Mouse (Mus musculus) 416B (cell line): ENCODE data around the gene Cdan1.
A peak's percentile ranks its signal among the peaks of the same experiment; 100 is the strongest.

ENCODE experiments used
- DNase-seq: peaks from one replicate; pipeline ENCODE4 v3.0.0; 2011; ENCODE audit warnings: low read depth

The Cdan1 gene

DNA sequence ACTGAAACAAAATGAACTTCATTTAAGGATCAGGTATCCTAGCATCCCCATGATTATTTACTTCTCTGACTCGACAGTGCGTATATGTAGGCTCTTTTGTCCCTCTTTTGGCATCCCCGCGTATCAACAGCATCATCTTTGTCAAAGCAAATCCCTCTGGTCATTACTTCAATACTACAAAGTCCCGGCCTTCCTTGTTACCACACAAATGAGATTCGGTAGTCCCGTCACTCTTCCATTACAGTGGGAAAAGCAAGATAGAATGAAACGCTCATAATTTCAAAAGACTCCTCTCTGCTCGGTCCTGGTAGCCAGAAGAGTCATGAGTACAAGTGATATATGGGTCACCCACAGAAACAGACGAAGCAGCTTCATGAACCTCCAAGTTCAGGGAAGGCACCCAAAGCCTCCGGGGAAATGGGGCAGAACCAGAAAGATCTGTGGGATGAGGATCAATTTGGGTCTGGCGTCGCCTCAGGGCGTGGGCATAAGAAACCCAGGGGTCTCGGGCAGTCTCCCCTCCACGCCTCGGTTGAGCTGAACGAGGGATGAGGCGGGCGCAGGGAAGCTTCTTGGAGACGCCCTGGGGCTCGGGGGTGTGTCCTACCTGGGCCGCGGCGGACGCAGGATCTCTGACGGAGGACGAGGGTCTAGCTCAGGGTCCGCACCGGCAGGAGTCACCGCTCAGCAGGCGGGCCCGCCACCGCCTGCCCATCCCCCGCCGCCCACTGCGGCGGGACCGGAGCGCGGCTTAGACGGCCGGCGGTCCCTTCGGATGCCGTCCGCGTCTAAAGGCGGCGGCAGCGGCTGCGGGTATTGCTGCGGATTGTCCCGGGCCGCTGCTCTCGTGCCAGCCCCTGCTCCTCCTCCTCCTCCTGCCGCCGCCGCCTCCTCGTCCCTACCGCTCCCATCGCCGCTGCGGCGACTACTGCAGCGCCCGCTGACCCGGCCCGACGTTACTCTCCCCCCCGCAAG is at the start of gene Cdan1:
Cdan1 (minus strand) TSS at position 680 of the 975 bp plus-strand sequence.
- peak; percentile 47 for DNase-seq

DNA sequence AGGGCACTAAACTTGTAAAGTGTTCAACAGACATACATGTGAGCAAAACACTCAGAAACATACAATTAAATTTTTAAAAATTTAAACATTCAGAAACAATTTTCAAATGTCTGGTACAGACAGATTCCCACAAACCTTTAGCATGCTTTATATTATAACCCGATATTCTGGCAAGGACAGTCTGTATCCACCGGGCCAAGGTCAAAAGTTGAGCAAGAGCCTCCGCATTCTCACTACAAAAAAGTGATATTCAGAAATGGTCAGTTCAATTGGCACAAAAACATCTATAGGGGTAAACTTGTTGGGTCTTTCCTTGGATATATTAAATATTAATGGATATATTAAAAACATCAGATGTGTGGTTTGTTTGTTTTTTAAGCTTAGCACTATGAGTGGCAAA is 46.4 kb upstream of the Cdan1 start:
- no peak for DNase-seq

DNA sequence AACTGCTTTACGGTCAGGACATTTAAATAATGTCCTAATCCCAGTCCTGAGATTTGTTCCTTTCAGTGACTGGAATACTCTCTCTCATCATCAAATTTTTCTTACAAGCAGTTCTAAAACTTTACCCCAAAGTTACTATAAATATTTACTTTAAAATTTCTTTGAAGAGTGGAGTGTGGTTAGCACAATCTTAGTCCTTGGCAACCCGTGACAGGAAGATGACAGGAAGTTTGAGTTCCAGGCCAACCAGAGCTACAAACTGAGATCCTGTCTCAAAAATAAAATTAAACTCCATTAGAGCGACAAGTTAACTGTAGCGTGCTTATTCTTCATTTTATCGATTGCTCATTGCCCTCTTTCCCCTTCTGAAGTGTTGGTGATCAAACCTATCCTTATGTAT is 37.7 kb upstream of the Cdan1 start:
- DNase-seq, result peak; percentile 61

GRCm38 (mm10) chr2:120873192-120873591 is 23.3 kb upstream of the Cdan1 start:
- DNase-seq, result no peak

DNA sequence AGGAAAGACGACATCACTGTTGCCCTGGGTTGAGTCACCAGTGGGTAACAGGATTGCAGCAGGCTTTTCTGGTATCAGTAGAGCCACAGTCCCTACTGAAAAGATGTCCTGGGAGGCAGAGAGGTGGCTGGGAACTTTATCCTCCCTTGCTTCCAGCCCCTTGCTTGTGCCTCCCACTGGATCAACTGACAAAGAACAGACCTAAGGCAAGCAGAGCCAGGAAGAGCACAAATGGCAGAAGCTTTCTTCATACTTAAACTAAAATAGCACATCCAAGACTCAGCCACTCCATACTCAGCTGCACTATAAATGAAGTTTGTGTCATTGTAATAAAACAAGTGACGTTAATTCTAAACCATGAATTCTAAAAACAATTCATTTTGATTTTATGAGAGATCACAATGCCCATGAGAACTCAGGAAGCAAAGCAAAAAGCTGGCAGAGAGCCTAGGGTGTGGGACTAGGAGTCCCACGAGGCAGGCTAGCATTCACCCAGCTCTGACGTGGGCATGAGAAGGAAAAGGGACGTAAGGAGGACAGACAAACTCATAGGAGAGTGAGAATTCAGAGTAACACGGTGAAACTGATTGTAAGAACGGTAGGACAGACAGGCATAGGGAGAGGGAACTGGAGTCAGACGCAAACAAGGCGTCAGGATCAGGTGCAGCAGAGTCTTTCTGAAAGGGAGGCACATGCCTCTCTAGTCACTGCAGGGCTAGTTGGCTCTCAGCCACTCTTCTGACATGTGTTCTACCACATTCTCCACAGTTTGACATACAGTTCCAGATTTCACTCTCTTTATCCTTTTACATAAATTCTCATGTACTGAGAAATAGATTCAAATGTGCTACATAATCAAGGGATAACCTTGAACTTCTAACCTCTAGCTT is 21.8 kb upstream of the Cdan1 start:
- peak; percentile 17 for DNase-seq

GRCm38 (mm10) chr2:120867336-120867735 is 17.4 kb upstream of the Cdan1 start:
- peak; percentile 65 for DNase-seq

DNA sequence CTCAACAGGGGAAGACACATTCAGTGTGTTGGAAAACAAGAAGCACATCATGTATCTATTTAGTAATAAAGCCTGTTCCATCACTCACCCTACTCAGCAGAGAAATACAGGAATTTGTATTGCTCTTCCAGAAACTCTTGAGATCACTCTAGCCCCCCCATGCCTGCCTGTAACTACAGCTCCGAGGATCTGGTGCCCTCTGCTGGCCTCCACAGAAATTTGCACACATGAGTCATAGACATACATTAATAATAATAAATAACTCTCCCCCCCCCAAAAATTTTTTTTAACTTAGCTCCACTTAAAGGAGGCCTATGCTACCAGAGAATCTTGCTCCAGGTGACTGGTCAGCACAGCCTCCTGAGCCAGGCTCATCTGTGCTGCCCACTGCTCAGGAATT is 16.6 kb upstream of the Cdan1 start:
- DNase-seq, result peak; percentile 72

DNA sequence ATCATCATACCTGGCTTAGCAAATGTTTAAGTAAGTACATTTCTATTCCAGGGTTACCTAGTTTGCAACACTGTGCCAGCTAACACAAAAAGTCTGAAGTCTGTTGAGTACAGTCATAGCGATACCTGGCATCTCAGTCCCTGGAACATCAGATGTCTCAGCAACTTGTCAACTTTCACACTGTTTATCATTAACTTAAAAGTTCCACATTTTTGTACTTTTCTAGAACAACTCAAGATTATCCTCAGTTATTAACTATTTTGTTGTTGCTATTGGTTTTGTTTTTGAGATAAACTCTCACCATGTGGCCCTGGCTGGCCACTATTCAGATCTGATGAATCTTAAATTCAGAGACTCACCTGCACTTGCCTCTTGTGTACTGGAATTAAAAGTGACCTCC is 13.5 kb upstream of the Cdan1 start:
- DNase-seq, result no peak

- DNase-seq, result no peak
Measured at GRCm38 (mm10) chr2:120860699-120861098, 10.8 kb upstream of the Cdan1 start.

- no peak for DNase-seq
Measured at GRCm38 (mm10) chr2:120858131-120858530, 8.2 kb upstream of the Cdan1 start.

DNA sequence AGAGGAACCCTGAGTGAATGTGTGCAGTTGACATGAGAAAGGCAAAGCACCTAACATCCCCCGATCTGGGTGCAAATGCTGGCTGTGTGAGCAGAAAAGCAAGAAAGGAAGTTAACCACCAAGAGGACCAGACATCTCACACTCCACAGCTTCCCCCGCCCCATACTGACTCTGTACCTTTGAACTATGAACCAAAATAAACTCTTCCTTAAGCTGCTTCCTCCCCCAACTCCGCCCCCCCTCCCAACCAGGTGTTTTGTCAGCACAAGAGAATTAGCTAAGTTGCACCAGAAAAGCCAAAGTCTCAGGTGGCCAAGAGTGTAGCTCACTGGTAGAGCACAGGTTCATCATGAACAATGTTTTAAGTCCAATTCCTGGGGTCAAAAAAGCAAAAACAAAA is 3.2 kb upstream of the Cdan1 start:
- no peak for DNase-seq

- DNase-seq, result peak; percentile 20
Measured at GRCm38 (mm10) chr2:120852626-120853025, 2.7 kb upstream of the Cdan1 start.

DNA sequence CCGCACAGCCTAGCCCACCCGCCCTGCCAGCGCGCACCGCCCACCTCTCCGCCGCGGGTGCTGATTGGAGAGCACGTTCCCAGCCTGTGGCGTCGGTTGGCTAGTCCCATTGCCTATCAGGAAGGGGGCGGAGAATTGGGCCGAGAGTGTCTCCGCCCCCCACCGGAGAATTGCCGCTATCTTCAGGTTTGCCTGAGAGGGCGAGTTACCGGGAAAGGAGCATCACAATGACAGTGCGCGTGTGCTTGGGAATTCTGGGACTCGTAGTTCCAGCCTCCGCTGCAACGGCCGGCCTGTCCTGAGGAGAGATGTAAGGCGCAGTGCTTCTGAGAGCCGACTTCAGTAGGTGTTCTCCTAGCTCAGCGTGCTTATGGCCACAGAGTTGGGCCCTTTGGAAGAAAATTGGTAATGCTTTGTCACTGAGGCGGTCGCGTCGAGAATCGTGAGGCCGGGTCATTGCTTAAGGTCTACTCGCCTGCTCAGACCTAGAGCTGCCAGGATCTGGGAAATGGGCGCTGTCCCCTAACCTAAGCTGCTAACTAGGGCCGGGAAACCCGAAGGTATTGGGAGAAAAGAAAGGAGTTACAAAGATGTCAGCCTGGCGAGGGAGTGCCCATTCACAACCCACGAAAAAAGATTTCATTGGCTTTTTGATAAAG is 625 bp upstream of the Cdan1 start, which contains the start of gene Ttbk2:
Ttbk2 (minus strand) TSS at position 181 of the 659 bp plus-strand sequence.
- peak; percentile 97 for DNase-seq

DNA sequence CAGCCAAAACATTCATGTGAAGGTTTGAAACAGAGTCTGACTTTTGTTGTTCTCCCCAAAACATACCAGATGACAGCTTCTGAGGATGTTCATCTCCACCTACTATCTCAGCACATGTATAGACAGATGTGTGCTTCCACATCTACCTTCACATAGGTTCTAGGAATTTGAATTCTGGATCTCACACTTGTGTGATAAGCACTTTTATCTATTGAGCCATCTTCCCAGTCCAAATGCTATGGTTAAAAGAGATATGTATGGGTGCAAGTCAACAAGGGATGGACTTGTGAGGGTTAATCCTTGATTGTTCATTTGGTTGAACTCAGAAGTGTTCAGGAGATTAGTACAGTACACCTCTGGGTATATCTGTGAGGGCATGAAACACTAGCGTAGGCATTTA is 4.6 kb downstream of the Cdan1 start:
- DNase-seq, result no peak

GRCm38 (mm10) chr2:120843990-120844389 is 5.9 kb downstream of the Cdan1 start:
- peak; percentile 70 for DNase-seq

DNA sequence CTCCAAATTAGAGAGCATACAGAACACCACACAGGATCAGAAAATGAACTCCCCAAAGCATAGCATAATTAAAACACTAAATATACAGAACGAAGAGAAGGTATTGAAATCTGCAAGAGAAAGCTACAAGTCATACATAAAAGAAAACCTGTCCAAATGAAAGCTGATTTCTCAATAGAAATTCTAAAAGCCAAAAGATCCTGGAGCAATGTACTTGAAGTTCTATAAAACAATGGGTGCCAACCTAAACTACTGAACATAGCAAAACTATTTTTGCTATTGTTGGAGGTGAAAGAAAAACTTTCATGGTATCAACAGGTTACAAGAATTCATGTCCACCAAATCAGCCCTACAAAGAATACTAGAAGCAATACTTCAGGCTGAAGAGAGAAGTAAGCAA is 8.7 kb downstream of the Cdan1 start:
- no peak for DNase-seq

DNA sequence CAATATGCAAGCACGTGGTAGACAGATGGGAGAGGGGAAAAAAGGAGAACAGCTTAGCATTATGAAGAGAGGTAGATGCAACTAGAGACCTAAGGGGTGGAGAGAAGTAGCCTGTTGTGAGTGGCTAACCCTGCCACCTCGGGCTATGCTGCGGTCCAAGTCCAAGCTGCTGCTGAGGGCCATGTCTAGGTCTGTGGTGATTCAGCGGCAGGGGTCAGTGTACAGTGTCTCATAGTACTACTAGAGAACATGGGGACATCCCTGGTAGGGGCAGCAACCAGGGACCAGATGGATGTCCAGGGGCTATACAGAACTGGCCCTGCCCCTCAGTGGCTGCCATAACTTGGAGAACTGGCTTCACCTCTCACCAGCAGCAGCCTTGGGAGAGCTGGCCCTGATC is 14.8 kb downstream of the Cdan1 start:
- DNase-seq, result no peak

DNA sequence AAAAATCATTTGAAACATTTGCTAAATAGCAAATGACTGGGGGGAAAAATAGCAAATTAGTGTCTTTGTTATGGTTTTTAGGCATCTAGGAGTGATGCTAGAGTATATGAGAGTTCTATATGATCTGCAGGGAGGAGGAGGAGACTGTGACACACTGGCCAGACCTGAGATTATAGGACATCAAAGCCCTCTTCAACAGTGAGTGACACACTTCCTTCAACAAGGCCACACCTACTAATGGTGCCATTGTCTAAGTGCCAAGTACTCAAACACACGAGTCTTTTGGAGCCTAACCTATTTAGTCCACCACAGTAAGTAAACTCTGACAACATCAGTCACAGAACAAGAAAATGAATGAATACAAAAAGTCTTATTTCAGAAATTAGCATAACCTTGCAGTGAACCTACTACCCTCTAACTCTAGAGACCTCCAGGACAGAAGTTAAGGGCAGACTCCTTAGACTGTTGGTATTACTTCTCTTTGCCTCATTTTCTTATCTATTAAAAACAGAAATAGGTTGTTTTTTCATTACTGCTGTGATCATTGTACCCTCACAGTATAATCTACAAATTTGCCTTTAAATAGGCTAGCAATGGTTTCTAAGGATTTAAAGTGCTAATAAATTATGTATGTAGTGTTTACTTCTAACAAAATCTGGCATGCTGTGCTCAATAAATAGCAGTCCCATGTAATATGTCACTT is 22.8 kb downstream of the Cdan1 start:
- DNase-seq, result no peak

- peak; percentile 37 for DNase-seq
Measured at GRCm38 (mm10) chr2:120770265-120770935, 79.5 kb downstream of the Cdan1 start.

GRCm38 (mm10) chr2:120761922-120762321 is 88.0 kb downstream of the Cdan1 start:
- no peak for DNase-seq

GRCm38 (mm10) chr2:120748041-120748440 is 101.9 kb downstream of the Cdan1 start:
- no peak for DNase-seq
